Mouse (Mus musculus) embryo, embryonic 9.5 days (tissue): ENCODE results near the gene Olfr1013.

Source experiments
- DNase-seq: peaks from one replicate; pipeline ENCODE4 v3.0.0-alpha.2; 2017; ENCODE audit errors: extremely low spot score

The Olfr1013 gene

DNA sequence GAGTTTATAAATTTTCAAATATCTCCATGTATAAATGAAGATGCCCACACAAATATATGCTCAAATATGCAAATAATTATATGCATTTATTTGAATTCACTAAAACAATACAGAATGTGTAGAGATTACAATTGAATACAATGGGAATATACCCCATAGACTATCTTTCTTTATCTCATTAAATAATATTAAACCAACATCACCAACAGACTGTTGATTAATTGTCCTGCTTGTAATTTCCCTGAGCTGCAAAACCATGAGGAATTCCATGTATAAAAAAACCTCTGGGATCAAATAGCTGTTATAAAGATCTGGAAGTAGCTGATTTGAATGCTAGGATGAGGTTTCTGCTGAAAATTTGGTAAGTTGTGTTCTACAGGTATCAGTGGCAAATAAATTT lies at the start of gene Olfr1013:
Gene Olfr1013 (plus strand): TSS at position 301 of the 400 bp plus-strand sequence.
- no peak for DNase-seq

DNA sequence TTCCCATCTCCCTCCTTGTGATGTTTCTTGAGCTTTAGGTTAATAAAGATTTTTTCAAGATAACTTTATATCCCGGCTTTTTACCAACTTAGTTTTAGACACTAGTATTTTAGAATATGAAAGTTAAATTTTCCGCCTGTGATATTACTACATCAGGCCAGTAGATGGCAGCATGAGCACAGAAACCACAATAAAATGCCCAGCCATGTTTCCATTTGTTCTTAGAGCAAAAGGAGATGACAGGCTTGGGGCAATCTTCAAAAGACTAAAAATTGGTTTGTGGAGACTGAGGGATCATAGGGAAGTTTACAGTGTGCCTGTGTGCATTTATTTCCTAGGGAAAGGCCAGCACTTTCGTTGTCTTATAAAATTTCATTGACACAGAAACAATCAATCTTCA lies 41.1 kb upstream of the Olfr1013 start:
- DNase-seq: peak; percentile 28

DNA sequence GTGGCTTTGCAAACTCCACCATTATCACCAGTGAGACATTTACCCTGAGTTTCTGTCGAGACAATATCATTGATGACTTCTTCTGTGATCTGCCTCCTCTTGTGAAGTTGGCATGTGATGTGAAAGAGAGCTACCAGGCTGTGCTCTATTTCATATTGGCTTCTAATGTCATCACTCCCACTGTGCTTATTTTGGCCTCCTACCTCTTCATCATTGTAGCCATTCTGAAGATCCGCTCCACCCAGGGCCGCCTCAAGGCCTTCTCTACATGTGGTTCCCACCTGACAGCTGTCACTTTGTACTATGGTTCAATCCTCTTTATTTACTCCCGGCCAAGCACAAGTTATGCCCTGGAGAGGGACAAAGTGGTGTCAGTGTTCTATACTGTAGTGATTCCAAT lies 13.1 kb upstream of the Olfr1013 start:
- DNase-seq: no peak

DNA sequence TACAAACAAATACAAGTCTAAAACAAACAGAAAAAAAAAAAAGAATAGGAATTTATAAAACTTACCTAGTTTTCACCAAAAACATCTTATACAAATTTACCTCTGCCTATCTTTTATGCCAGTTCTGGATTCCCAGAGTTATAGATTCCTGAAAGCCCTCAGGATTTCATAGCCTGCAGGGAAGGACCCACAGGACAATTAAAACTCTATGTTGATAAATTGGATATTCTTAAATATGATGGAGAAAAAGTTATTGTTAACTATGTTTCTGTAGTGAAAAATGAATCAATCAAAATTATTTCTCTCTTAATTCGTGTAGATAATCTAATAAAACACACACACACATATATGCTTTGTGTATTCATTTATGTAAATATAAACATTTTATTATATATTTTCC lies 4.2 kb upstream of the Olfr1013 start, which contains the start of gene Olfr1012:
Gene Olfr1012 (minus strand): TSS at position 101 of the 400 bp plus-strand sequence.
- no peak for DNase-seq

DNA sequence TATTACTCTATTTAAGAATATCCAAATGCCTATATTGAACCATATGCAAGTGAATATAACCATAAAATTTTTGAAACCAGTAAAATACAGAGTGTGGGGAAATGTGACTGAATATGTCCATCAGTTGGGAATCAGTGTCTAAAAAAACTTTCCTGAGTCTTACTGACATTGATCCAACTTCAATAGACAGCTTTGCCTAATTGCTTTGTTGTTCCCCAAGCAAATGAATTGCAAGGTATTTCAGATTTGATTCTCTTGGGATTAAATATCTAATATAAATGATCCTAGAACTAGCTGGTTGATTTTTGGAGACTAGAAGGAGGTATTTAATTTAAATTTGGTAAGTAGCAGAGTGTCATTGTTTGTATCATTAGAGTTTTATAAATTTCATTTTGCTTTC lies 5.5 kb downstream of the Olfr1013 start, which contains the start of gene Olfr1014:
Gene Olfr1014 (plus strand): TSS at position 301 of the 400 bp plus-strand sequence.
- DNase-seq: no peak

DNA sequence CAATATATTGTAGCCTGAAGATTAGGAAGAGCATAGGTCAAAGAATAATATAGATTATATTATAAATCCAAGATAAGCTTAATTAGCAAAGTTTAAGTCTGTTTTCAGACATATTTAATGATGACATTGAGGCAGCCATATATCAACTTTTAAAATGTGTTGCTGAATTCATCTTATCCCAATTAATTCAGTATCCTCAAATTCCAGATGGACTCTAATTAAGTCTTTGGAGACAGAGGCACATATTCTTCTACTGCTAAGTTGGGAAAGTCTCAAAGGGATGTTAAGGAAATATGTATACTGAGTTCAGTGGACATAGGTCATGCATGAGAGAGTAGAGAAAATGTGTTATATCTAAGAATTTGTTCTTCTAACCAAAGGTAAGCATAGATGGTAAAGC lies 14.8 kb downstream of the Olfr1013 start, which contains the start of gene Olfr1015:
Gene Olfr1015 (plus strand): TSS at position 301 of the 400 bp plus-strand sequence.
- no peak for DNase-seq

DNA sequence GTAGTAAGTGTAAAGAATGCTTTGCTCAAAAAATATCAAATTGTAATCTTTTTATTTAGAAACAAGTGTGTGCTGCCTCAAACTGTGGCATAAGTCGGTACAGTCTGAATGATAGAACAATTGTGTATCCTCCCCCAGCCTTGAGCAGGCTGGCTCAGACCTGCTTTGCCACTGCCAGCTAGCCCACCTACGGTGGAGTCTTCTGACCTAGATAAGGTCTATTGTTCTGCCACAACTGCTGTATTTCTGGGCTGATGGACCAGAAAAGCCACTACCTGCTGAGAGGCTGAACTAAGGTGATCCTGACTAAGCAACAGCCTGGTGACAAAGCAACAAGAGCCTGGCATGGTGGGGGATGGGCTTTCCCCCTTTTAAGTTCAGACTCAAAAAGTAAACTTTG lies 25.4 kb downstream of the Olfr1013 start:
- DNase-seq: peak; percentile 3

DNA sequence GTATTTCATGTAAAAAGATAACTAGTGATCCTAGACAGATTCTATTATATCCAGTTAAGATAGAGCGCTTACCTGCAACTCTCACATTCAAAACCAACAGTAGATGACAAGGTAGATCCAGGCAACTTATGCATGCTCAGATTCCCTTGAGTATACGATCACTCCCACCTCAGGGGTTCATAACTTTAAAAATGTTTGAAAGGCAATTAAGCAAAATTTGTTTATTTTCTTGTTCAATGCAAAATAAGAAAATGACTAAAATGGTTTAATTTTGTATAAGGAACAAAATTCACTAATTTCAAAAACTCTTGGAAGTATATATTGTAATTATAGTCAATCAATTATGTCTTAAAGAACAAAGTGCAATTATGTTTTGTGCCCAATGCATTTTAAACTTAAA lies 35.5 kb downstream of the Olfr1013 start, which contains the start of gene Olfr1016:
Gene Olfr1016 (minus strand): TSS at position 101 of the 400 bp plus-strand sequence.
- no peak for DNase-seq

DNA sequence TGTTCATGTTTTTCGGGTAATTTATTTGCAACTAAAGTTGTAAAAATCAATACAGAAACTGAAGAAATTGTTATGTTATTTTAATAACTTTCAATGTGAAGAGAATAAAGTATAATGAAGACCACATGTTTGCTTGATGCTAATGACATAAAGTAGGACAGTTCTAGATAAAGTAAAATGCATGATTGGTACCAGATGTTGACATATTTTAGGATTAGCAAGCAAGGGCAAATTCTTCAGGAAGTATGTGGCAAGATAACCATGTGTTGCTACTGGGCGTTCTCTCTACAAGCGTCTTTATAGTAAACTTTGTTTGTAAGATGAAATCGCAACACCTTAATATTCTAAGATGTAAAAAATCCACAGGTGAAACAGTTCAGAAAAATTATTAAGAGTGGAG lies 37.6 kb downstream of the Olfr1013 start:
- no peak for DNase-seq

DNA sequence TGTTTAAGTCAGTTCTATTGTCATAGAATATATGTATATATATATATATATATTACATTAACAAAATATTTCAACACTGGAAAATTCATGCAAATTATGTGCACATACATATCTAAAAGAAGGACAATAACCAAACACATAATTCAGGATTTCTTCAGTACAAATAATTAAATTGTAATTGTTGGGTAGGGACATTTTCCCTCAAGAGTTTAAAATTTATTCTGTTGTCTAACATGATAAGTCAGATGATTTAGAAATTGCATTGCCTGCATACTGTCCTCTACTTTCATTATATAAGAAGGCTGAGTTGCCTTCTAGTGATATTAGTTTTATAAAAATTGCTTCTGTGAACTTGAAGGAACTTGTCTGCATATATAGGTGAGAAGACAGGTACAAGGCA lies 51.3 kb downstream of the Olfr1013 start, which contains the start of gene Olfr1018:
Gene Olfr1018 (plus strand): TSS at position 301 of the 400 bp plus-strand sequence.
- no peak for DNase-seq
